Mouse (Mus musculus) frontal cortex, postnatal 14 days (tissue): ENCODE results near the gene Tmem11.

Source experiments
- DNase-seq, 2 experiments: peaks; one replicate each; pipeline ENCODE4 v3.0.0; 2022; ENCODE audit warnings: low spot score in 2 of 2

The Tmem11 gene

DNA sequence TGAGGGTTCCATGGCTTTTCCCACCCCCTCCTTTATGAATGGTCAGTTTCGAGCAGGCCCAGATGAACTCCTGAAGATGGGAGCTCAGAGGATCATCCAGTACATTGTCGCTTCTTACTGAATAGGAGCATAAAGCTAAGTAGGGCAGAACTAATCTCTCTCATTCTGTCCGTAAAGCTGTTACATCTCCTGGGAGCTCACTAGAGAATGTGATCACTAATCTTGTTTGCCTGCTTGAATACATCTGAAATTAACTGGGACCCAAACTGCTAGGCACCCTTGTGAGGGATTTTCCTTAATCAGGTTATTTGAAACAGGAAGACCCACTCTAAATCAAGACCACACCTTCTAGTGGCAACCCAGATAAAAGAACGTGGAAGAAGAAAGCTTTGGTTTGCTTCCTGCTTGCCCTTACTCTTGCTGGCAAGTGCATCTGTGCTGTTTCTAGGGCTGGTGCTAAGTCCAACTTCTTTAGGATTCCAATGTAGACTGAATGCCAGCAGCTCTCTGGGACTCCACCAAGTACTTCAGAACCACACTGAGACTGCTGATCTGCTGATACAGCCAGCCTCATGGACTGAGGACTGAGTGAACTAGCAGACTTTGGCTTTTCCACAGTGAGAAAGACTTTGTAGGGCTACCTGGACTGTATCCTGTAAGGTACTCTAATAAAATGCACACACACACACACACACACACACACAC, 51.7 kb downstream of the Tmem11 start:
- DNase-seq = no peak

DNA sequence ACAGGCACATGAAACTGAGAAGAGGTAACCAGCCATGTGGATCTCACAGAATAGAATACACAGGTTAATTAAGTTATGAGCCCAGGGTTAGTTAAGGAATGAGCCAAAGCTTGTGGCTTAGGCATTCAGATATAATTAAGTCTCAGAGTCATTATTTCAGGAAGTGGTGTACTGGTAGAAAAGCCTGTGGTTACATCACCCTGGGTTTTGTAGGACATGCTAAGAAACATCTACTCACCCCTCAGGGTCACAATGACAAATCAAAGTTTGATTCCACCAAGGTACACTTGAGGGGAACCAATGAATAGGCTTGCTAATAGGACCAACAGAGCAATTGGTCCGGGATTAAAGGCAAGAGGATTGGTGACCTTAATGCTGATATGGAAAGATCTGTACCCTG, 52.4 kb downstream of the Tmem11 start:
- DNase-seq = no peak

DNA sequence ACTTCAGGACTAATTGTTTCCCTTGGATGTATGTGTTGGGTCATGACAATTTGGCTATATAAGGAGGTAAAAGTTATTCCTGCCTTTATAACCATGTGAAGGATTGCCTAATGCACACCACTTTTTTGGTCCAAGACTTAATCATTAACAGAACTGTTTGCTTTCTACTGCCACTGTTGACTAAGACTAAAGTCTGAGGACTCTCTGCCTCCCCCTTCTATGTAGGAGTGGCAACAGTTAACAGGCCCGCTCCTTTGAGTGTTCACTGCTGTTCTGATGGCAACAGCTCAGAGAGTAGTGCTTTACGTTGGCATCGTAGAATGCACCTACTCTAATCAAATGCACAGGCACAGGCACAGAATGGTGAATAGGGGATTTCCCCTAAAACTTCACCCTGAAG, 53.9 kb downstream of the Tmem11 start:
- no peak for DNase-seq

DNA sequence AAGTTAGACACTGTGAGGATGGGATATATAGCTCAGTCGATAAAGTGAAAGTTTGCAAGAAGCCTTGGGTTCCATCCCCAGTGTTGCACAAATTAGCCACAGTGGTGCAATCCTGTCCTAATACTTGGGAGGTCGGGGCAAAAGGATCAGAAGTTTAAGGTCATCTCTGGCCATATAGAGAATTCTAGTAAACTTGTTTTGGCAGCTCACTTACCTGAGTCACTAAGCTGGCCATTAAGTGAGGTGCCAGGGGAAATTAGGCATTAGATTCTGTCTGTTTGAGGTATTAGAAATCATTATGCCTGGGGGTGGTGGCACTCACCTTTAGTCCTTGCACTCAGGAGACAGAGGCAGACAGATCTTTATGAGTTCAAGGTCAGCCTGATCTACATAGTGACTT, 55.3 kb downstream of the Tmem11 start:
- DNase-seq = no peak

DNA sequence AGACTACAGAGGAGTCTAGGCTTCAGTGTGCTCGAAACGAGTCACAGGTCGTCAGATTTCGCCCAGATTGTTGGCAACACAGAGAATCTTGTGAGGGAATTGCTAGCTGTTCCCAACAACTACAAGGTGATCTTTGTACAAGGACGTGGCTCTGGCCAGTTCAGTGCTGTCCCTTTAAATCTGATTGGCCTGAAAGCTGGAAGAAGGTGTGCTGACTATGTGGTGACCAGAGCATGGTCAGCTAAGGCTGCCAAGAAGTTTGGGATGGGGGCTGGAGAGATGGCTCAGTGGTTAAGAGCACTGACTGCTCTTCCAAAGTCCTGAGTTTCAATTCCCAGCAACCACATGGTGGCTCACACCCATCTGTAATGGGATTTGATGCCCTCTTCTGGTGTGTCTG, 62.7 kb downstream of the Tmem11 start:
- DNase-seq = no peak
